Mouse (Mus musculus) stomach, adult 2 months (tissue): ENCODE results near the gene Aifm1. TPM values are rescaled to one million over a fixed set of nuclear protein-coding genes. Genes with fewer than 3 reads are reported as not detected.

ENCODE experiments used
- polyA plus RNA-seq: library from polyadenylated mRNA; depleted of rRNA; stranded (reverse); fragments of >200 nt; gene quantifications from 2 replicates; pipeline ENCODE4 v1.2.3, GENCODE M21; 2012; rRNA removed

Aifm1 gene
- polyA plus RNA-seq, result 1.7 and 3.1 TPM in 2 replicates

DNA sequence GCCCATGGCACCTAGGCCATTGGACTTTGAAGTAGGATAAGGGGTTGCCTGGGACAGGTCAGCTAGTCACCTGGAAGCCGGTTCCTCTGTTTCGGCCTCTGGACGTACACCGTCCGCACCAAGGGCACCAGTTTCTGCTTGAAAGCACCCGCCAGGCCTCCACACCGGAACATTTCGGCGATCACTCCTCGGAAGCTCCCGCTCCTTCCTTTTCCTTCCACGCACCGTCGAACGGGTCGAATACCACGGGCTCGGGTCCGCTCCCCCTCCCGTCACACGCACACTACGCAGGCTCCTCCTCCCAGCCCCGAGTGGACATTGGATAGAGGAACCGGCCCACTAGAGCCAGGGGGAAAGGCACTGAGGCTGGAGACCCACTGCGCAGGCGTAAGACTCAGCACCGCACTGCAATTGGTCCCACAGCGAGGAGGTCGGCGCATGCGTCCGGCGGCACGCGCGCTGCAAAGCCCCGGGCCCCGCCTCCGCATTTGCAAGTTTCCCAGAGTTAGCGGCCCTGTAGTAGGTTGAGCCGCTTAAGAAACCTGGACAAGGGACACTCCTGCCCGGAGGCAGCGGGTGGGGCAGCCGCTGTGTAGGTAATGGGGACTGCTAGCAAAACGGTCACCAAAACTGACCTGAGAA lies at the start of gene Aifm1:
TSS of gene Aifm1 (minus strand) at position 398 of the 642 bp plus-strand sequence.

DNA sequence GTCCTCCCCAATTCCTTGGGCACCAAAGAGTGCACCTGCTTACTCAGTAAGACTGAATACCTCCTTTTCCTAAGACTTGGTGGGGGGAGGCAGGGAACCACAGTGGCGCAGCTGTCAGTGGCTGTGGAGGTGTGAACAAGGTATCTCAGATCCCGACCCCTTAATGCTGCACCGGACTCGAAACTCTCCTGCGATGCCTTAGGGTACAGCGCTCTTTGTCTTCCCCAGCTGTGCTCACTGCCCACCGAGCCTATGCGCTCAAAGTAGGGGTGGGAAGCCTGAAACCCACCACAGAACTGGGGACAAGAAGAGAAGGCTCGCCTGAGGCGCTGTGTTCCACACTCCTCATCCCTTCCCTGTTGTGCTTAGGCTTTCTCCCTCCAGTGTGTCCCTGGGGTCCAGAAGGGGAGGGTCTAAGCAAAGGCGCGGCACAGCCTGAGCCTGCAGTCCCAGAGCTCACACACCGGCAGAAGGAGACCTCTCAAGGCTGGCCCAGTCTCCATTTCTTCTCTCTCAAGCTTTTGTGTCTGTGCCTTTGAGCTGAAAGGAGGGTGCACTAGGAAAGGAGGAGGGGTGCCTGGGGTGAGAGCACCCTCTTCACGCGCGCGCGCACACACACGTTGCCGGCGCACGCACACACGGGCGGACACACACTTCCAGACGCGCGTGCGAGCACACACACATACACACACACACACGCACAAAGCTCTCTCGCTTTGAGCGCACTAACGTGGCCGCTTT lies 5.6 kb upstream of the Aifm1 start, which contains the start of gene Rab33a:
TSS of gene Rab33a (plus strand) at position 478 of the 741 bp plus-strand sequence.

DNA sequence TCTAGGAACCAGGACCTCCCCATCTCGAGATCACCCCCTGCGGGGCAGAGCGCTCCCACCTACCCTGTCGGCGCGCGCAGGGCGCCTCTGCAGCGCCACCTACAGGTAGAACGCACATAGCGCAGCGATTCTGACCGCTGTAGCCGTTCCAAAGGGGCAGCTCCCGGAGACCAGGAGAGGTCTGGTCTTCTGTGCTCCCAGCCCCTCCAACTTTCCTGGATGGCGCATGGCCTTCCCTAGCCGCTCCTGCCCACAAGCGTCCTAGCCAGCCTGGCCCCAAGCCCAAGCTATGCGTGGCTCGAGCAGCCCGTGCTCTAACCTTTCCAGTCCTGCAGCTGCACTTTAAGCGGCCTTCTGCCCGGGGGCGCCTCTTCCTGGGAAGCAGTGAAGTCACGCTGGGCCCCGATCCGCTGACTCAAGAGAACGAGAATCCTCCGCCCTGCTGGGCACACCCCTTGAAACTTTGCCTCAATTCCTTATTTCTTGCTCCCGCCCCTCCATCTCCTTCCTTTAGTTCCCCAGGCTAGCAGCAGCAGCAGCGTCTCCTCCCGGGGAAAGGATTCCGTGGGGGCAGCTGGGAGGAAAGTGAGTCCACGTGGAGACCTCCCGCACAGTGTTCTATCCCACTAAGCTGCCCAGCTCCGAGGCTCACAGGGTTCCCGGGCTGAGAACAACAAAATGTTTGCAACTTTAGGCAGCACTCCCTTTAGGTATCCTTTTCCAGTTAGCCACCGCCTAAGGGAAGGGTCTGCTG lies 50.4 kb downstream of the Aifm1 start, which contains the start of gene Elf4:
TSS of gene Elf4 (minus strand) at position 379 of the 754 bp plus-strand sequence.

Other genes starting within 250 kb of the Aifm1 start
- gene Bcorl1, start 172.2 kb downstream of the Aifm1 start, polyA plus RNA-seq, result 1.4 and 2.1 TPM in 2 replicates
- gene Elf4, start 50.4 kb downstream of the Aifm1 start, polyA plus RNA-seq, result 8.1 and 12.2 TPM in 2 replicates
- gene Rab33a, start 5.7 kb upstream of the Aifm1 start, polyA plus RNA-seq, result 0.12 and 0.15 TPM in 2 replicates
- 0.31 and 0.53 TPM in 2 replicates for gene Zfp280c, start 80.9 kb upstream of the Aifm1 start, polyA plus RNA-seq
- 0.31 and 0.32 TPM in 2 replicates for gene Slc25a14, start 109.8 kb upstream of the Aifm1 start, polyA plus RNA-seq
- not detected in 2 replicates for gene Gpr119, start 160.9 kb upstream of the Aifm1 start, polyA plus RNA-seq
- 0.13 TPM in 2 replicates for gene Rbmx2, start 181.4 kb upstream of the Aifm1 start, polyA plus RNA-seq